Mouse (Mus musculus) forebrain, embryonic 12.5 days (tissue): ENCODE measurements around the gene Ppfia2. TPM values are rescaled to one million over a fixed set of nuclear protein-coding genes. Genes with fewer than 3 reads are reported as not detected.
A peak's percentile ranks its signal among the peaks of the same experiment; 100 is the strongest.

ENCODE experiments used
- ATAC-seq: fragments of 200-750 bp; cut with Nextera tagmentation; 2 replicates; pipeline ENCODE4 v1.8.0; 2017; ENCODE audit warnings: moderate TSS enrichment; ENCODE audit not compliant: low FRiP score
- H3K27ac ChIP-seq: fragments of 300-500 bp; sonication (generic); 2 replicates; pipeline ENCODE4 v1.5.1; 2016; ENCODE audit warnings: mild to moderate bottlenecking
- H3K27me3 ChIP-seq: fragments of 300-500 bp; sonication (generic); 2 replicates; pipeline ENCODE4 v1.6.1; 2016; ENCODE audit warnings: mild to moderate bottlenecking
- H3K36me3 ChIP-seq: fragments of 300-500 bp; sonication (generic); replicated peaks from 2 replicates; pipeline ENCODE4 v1.6.1; 2016; ENCODE audit warnings: mild to moderate bottlenecking
- H3K4me1 ChIP-seq: fragments of 300-500 bp; sonication (generic); 2 replicates; pipeline ENCODE4 v1.6.1; 2016
- H3K4me2 ChIP-seq: fragments of 300-500 bp; sonication (generic); 2 replicates; pipeline ENCODE4 v1.6.1; 2016; ENCODE audit warnings: mild to moderate bottlenecking, moderate library complexity
- H3K4me3 ChIP-seq: fragments of 300-500 bp; sonication (generic); replicated peaks from 2 replicates; pipeline ENCODE4 v1.5.1; 2016; ENCODE audit warnings: mild to moderate bottlenecking
- H3K9ac ChIP-seq: fragments of 300-500 bp; sonication (generic); 2 replicates; pipeline ENCODE4 v1.6.1; 2016; ENCODE audit warnings: mild to moderate bottlenecking
- H3K9me3 ChIP-seq: fragments of 300-500 bp; sonication (generic); 2 replicates; pipeline ENCODE4 v1.6.1; 2016
- WGBS: fragments of 180-500 bp; shearing (Covaris S2); methylation state at CpG from one replicate; pipeline ENCODE4 v1.1.7; 2016; 5-methylcytosine and 5-hydroxymethylcytosine counted together
- polyA plus RNA-seq: library from polyadenylated mRNA; unstranded; fragments of >200 nt; fragmentation: Nextera tagmentation; extraction: Ambion mirVana; gene quantifications from 2 replicates; pipeline ENCODE4 v1.2.1, GENCODE M21; 2016

Ppfia2 gene
- polyA plus RNA-seq = 8.9 and 9.9 TPM in 2 replicates

DNA sequence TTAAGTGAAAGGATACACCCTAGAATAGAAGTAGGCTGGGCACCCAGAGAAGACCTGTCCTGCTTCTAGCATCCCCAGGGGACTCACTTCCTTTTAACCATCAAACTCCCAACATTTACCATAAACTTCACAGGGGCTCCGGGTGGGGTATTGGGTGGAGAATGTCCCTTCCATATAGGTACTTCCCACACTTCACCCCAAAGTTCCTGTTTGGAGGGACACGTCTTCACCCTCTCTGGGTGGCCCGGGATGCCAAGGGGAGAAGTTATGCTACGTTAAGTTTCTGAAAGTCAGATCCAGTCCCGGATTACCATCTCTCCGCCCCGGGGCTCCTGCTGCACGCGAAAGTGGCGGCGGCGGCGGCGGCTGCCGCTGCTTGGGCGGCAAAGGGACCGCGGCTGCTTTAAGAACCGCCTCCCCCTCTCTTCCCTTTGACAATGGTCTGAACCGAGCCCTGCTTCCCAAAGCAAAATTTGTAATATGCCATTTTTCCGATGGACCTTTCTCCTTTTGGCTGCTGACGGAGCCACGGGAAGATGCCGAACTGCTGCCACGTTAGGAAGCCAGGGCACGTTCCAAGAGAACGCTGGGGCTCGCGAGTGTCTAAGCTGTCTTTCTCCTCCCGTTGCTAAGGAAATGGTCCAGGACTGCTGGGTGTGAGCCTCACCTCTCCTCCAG lies at the start of gene Ppfia2:
Ppfia2 (plus strand) TSS at position 485 of the 678 bp plus-strand sequence.
- WGBS = under 1% methylated on average over 30 of the region's 30 CpGs
- peak within 1 kb of the TSS; percentile 75; the same call in 1 of the 2 replicates for H3K27ac ChIP-seq
- H3K9ac ChIP-seq = peak within 1 kb of the TSS; percentile 64
- ATAC-seq = peak; percentile 86
- H3K4me1 ChIP-seq = no peaks in the 10 kb centered on the region
- H3K27me3 ChIP-seq = peaks cover 3% of the 10 kb centered on the region; the same call in 1 of the 2 replicates
- H3K4me3 ChIP-seq = peak within 1 kb of the TSS; percentile 59
- peak within 1 kb of the TSS; percentile 93 for H3K4me2 ChIP-seq
- no peaks in the 10 kb centered on the region for H3K36me3 ChIP-seq
- no peaks in the 10 kb centered on the region for H3K9me3 ChIP-seq

DNA sequence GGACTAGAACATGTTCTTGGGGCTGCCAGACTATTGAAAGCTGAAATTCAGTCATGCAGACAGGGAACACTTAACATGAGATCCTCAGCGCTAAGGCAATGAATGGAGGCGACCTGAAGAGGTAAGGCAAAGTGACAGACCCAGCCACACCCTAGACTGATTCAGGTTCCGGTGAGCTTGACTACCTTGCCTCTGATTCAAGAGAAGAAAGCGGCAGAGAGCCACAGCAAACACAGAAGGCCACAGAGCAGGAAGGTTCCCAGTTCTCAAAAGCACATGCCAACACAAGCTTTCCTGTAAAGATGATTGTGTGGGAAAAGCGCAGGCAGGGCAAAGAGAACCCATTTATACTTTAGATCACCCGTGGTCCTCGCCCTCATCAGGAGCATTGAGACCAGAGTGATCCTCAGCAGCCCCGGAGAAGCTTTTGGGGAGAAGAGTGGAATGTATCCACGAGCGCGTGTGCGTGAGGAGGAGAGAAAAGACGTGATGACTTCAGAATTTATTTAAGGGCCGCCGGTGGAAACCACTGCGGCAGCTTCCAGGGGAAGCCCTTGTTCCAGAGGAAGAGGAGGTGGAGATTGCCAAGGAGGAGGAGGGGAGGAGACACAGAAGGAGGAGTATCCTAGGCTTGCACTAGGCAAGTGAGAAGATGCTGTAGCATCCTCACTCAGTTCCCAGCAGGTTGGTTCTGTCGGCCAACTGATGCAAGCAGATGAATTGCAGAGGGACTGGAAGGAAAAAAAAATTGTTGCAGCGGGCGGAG lies 1.0 kb upstream of the Ppfia2 start:
- peak; percentile 78 for ATAC-seq
- no peaks in the 10 kb centered on the region for H3K9me3 ChIP-seq
- 2% methylated on average over 19 of the region's 19 CpGs for WGBS
- peaks cover 3% of the 10 kb centered on the region; the same call in 1 of the 2 replicates for H3K27me3 ChIP-seq
- peak overlapping the region; percentile 64 for H3K9ac ChIP-seq
- H3K36me3 ChIP-seq = no peaks in the 10 kb centered on the region
- H3K4me3 ChIP-seq = peak overlapping the region; percentile 59
- no peaks in the 10 kb centered on the region for H3K4me1 ChIP-seq
- H3K4me2 ChIP-seq = peak overlapping the region; percentile 93
- H3K27ac ChIP-seq = 0 out of 2 replicates have a peak overlapping the region, but pooled peaks have one; percentile 75

DNA sequence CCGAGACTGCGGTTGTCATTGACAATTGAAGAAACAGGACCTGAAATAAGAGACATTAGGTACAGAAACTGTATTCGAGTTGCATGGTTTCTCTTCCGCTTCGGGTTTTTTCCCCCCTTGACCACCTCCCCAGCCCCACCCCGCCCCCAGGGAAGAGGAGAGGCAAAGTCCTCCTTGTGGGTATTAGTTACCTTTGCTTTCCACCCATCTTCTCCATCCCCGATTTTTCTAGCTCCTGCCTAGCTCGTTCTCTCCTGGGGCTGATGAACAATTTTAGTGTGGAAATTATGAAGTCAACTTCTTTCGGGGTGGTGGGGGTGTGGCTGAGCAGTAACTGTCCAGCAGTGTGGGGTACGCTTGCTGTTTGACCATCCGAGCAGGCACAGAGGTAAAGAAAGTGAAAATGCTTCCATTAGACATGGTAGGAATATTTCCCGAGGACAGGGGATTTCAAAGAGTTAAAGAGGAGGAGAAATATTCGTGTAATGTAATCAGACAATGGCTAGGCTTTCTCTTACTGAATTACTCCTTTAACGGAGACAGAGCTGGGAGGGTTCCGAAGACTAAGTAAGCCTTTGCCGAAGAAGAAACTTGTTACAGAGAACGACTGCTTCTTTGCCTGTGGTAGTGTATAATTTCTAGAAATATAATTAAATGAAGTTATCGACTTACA lies 530 bp downstream of the Ppfia2 start:
- peaks cover 3% of the 10 kb centered on the region; the same call in 1 of the 2 replicates for H3K27me3 ChIP-seq
- H3K4me2 ChIP-seq = peak overlapping the region; percentile 93
- H3K4me1 ChIP-seq = no peaks in the 10 kb centered on the region
- peak overlapping the region; percentile 64 for H3K9ac ChIP-seq
- H3K27ac ChIP-seq = peak overlapping the region; percentile 75; the same call in 1 of the 2 replicates
- H3K9me3 ChIP-seq = no peaks in the 10 kb centered on the region
- no peaks in the 10 kb centered on the region for H3K36me3 ChIP-seq
- ATAC-seq = peak; percentile 25
- 10% methylated on average over 17 of the region's 18 CpGs for WGBS
- peak overlapping the region; percentile 59 for H3K4me3 ChIP-seq

DNA sequence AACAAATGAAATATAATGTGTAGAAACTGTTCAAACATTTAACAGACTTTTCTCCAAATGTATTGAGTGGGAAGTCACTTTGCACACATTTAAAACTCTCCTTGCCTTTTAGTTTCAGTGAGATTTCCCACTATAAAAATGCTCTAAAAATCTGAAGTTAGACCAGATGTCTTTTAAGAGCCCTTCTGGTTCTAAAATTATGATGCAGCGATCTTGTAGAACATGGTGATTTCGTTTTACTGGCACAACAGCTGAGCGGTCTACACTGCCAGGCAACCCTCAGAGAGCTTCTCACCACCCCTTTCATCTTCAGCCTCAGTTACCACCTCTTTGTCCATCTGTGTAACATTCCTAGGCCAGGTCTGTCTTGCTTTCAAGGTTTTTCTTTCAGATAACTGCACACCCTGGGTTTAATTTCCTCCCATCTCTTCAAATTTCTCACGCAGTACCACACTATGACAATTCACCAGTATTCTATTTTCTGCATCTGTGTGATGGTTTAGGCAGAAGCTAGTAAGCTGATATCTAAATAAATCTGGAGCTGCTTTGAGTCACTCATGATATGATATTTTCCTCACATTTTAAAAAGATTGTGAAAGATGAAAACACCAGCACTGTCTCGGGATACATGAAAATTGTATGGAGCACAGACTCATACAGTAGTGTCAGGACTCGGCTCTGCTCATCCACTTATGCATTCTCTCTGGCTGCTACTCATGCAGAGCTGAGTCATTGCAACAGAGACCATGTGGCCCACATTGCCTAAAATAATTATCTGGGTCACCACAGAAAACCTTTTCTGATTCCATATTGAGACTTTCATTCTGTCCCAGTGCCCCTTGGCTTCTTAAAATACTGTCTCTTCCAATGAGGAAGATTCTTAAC lies 39.4 kb downstream of the Ppfia2 start:
- no peak overlapping the region for H3K4me2 ChIP-seq
- no peak overlapping the region for H3K9ac ChIP-seq
- no peaks in the 10 kb centered on the region for H3K27me3 ChIP-seq
- H3K9me3 ChIP-seq = no peaks in the 10 kb centered on the region
- WGBS = 87% methylated on average over 6 of the region's 6 CpGs
- ATAC-seq = no peak
- H3K4me3 ChIP-seq = no peak overlapping the region
- no peaks in the 10 kb centered on the region for H3K36me3 ChIP-seq
- no peaks in the 10 kb centered on the region for H3K4me1 ChIP-seq
- no peak overlapping the region for H3K27ac ChIP-seq

DNA sequence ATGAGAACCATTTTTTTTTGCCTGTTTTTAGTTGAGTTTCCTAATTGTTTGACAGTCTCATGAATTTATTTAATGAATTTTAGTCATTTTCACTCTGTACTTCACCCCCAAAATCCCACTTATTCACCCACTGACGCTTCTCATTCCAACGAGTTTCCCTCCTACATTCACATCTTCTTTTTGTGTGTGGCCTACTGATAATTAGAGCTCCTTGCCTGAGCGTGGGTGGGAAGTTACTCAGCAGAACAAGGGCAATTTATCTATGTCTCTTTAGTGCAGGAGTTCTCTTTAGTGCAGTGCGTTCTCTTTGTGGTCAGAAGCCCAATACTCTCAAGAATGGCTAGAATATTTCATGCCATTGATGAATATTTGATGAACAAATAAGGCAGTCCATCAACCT lies 95.9 kb downstream of the Ppfia2 start:
- Histone ChIP-seq H3K36me3 (no peaks in the 10 kb centered on the region), H3K27ac (no peak overlapping the region), H3K9me3 (no peaks in the 10 kb centered on the region), H3K4me3 (no peak overlapping the region), H3K9ac (no peak overlapping the region), H3K4me1 (no peaks in the 10 kb centered on the region), H3K27me3 (no peaks in the 10 kb centered on the region), H3K4me2 (no peak overlapping the region)
- no peak for ATAC-seq
- WGBS = 72% methylated on average over 4 of the region's 4 CpGs

DNA sequence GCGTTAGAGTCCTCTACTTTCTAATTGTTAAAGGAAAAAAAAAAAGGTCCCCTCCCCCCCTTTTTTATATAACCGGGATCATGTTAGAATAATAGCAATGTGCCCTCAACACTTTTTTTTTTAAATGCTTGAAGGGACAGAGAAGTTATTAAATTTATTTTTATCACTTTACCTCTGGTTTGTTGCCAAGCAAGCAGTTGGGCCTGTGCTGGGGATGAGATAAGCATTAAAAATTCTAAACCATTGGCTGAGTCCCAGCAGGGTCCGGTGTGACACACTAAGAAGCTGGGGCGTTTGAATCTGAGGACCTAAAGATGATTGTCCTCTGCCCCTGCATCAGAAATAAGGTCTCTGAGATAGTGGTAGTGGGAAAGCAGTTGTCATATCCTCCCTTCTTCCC lies 114.9 kb downstream of the Ppfia2 start:
- 85% methylated on average over 4 of the region's 4 CpGs for WGBS
- Histone ChIP-seq H3K9me3 (no peaks in the 10 kb centered on the region), H3K9ac (no peak overlapping the region), H3K36me3 (no peaks in the 10 kb centered on the region), H3K27me3 (no peaks in the 10 kb centered on the region), H3K27ac (no peak overlapping the region), H3K4me3 (no peak overlapping the region), H3K4me2 (no peak overlapping the region), H3K4me1 (no peaks in the 10 kb centered on the region)
- no peak for ATAC-seq

DNA sequence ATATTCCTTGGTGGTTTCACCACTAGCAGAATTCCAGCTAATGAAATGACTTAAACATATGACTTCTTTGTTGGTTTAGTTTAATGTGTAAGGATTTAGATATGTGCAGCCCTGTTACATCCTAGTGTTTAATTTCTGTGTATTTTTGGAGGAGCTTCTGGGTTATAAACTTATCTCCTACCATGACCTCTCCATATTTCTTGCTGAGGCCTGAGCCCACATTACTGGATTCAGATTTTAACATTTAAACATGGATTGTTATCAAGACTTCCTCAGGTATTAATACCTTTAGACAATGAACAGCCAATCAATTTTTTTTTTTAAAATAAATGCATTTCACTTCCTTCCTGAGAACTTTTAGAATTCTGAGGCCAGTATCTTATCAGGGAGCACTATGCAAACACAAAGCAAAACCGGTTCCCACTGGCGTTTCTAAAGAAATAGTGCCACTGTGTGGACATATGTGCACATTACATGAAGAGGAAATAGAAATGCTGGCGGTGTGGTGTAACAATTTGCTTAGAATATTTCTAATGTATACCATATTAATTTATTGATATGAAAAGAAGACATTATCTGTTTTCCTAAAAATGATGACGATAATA lies 115.4 kb downstream of the Ppfia2 start:
- Histone ChIP-seq H3K4me2 (no peak overlapping the region), H3K4me3 (no peak overlapping the region), H3K4me1 (no peaks in the 10 kb centered on the region), H3K9me3 (no peaks in the 10 kb centered on the region), H3K36me3 (no peaks in the 10 kb centered on the region), H3K27me3 (no peaks in the 10 kb centered on the region), H3K9ac (no peak overlapping the region), H3K27ac (no peak overlapping the region)
- ATAC-seq = peak; percentile 83
- WGBS = 5% methylated on average over 4 of the region's 4 CpGs

DNA sequence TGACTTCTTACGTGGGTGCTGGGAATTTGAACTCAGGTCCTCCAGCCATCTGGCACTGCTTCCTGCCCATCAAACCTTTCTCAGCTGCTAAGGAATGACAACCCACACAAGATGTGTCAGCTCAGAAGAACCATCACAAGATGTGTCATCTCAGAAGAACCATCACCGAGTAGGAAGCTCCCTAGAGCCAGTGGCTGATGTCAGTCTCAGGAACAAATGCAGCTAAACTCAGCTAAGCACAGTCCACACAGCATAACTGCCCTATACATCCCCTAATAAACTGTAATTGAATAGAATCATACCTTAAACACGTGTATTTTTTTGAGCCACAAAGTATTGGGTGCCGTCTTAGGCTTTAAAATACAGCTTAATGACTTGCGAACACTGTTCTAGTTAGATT lies 117.7 kb downstream of the Ppfia2 start:
- no peaks in the 10 kb centered on the region for H3K36me3 ChIP-seq
- no peaks in the 10 kb centered on the region for H3K27me3 ChIP-seq
- H3K4me3 ChIP-seq = no peak overlapping the region
- 80% methylated on average over 5 of the region's 5 CpGs for WGBS
- H3K27ac ChIP-seq = no peak overlapping the region
- H3K9me3 ChIP-seq = no peaks in the 10 kb centered on the region
- H3K4me1 ChIP-seq = no peaks in the 10 kb centered on the region
- no peak overlapping the region for H3K4me2 ChIP-seq
- ATAC-seq = no peak
- H3K9ac ChIP-seq = no peak overlapping the region

DNA sequence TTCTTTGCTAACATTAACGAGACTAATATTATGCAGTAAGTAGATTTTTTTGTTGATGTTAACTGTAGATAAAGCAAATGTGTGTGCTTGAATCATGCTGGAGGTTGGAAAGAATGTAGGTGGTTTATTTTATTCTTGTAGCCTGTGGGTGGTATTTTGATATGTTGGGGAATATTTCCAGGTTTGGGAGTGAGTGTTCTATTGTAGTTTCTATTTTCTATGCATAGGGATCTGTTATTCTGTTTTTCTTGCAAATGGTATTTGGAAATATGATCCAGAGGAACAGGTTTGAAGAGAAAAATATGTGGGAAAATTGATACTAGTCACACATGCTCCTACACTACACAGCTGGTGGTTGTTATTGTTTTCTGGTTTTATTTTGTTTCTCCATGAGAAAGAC lies 120.8 kb downstream of the Ppfia2 start:
- Histone ChIP-seq H3K9ac (no peak overlapping the region), H3K4me3 (no peak overlapping the region), H3K4me1 (no peaks in the 10 kb centered on the region), H3K36me3 (no peaks in the 10 kb centered on the region), H3K4me2 (no peak overlapping the region), H3K9me3 (no peaks in the 10 kb centered on the region), H3K27me3 (no peaks in the 10 kb centered on the region), H3K27ac (no peak overlapping the region)
- 88% methylated on average over 1 of the region's 1 CpGs for WGBS
- ATAC-seq = no peak

DNA sequence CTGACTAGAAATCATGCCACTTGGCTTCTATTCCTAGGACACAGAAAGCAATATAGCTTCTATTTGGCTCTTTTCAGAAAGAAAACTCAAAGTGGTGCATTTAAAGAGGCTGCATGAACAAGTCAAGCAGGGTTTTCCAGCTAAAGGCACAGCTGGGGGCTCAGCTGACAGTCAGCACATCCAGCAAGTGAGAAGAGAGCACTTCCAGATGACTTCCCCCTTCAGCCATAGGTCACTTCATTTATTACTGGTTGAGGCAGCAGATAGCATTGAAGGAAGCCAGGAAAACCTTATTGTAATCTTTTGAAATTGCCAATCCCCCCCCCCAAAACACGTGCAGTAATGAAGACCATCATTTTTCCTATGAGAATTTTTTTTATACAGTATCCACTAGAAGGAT lies 126.8 kb downstream of the Ppfia2 start:
- H3K4me3 ChIP-seq = no peak overlapping the region
- H3K4me2 ChIP-seq = no peak overlapping the region
- no peaks in the 10 kb centered on the region for H3K4me1 ChIP-seq
- no peaks in the 10 kb centered on the region for H3K9me3 ChIP-seq
- no peaks in the 10 kb centered on the region for H3K36me3 ChIP-seq
- H3K27me3 ChIP-seq = no peaks in the 10 kb centered on the region
- H3K9ac ChIP-seq = no peak overlapping the region
- no peak overlapping the region for H3K27ac ChIP-seq
- ATAC-seq = no peak
- 66% methylated on average over 1 of the region's 1 CpGs for WGBS

DNA sequence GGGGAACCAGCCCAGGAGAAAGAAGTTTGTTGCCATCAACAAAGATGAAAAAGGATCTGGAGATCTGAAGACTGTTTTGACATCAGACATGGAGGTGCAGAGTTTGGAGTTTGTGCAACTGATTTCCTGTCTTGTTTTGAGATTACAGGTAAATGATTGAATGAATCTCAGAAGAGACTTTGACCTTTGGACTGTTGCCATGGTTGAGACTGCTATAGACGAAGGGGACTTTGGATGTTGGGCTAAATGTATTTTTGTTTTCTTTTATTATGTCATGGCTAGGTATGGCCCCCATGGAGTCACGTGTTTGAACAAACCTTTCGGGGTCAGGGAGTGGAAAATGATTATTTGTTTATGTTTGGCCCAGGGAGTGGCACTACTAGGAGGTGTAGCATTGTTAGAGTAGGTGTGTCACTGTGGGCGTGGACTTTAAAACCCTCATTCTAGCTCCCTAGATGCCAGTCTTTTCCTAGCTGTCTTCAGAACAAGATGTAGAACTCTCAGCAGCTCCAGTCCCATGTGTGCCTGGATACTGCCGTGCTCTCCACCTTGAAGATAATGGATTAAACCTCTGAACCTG lies 133.3 kb downstream of the Ppfia2 start:
- no peak overlapping the region for H3K4me3 ChIP-seq
- 82% methylated on average over 5 of the region's 5 CpGs for WGBS
- H3K9me3 ChIP-seq = no peaks in the 10 kb centered on the region
- H3K27ac ChIP-seq = no peak overlapping the region
- no peaks in the 10 kb centered on the region for H3K27me3 ChIP-seq
- H3K4me1 ChIP-seq = no peaks in the 10 kb centered on the region
- no peak overlapping the region for H3K4me2 ChIP-seq
- no peak for ATAC-seq
- no peaks in the 10 kb centered on the region for H3K36me3 ChIP-seq
- H3K9ac ChIP-seq = no peak overlapping the region
